Mouse (Mus musculus): ENCODE measurements around the gene Wfdc17. TPM values are rescaled to one million over a fixed set of nuclear protein-coding genes. Genes with fewer than 3 reads are reported as not detected.

Wfdc17 gene
- total RNA-seq (2015; ENCODE audit: low replicate concordance) (22.7 and 23.4 TPM in 2 replicates), total RNA-seq (2017; ENCODE audit: low replicate concordance) (4.5 TPM in 1 of 2 replicates, not detected in the other)

DNA sequence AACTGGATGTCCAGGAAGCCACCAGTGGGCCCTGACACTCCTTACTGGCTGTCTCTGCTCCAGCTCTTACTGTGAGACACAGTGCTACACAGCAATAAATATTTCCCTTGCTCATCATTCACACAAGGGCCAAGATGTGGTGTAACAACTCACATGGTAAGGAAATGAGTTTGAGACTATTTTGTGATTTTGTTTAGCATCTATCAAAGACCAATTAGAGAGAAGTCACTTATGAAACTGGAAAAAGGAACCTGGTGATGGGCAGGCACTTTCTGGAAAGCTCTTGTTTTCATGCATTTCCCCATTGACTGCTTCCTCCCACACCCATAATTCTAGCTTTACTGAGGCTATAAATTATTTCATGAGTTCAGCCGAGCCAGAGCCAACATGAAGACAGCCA, at the start of gene Wfdc17:
Gene Wfdc17, plus strand, starts transcription at position 287 of the 400 bp plus-strand sequence.
- no peak for ATAC-seq (replicated peaks; ENCODE audit: low FRiP score, poor library complexity, severe bottlenecking)

GRCm38 (mm10) chr11:83654606-83655005, 49.2 kb upstream of the Wfdc17 start:
- no peak for ATAC-seq (replicated peaks; ENCODE audit: low FRiP score, poor library complexity, severe bottlenecking)

DNA sequence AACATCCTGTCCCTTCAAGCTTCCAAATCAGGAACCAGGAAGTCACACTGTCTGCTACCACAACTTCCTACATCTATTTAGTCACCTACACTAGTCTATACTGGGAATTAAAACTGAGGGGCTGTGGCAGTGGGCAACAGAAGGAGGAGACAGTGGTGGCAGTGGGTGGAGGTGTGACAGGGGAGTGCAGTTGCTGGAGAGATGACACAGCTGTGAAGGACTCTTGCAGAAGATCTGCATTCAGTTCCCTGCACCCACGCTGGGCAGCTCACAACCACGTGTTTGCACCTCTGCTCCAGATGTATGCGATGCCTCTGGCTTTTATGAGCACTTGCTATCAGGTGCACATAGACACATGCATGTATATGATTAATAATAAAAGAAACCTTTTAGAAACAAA, 46.3 kb upstream of the Wfdc17 start:
- no peak for ATAC-seq (replicated peaks; ENCODE audit: low FRiP score, poor library complexity, severe bottlenecking)

- ATAC-seq (replicated peaks; ENCODE audit: low FRiP score, poor library complexity, severe bottlenecking): no peak
Measured at GRCm38 (mm10) chr11:83658797-83659196, 45.0 kb upstream of the Wfdc17 start.

GRCm38 (mm10) chr11:83662204-83662603, 41.6 kb upstream of the Wfdc17 start, which contains the start of gene Ccl4:
Gene Ccl4, plus strand, starts transcription at chr11:83662584.
- ATAC-seq (replicated peaks; ENCODE audit: low FRiP score, poor library complexity, severe bottlenecking): no peak

- no peak for ATAC-seq (replicated peaks; ENCODE audit: low FRiP score, poor library complexity, severe bottlenecking)
Measured at GRCm38 (mm10) chr11:83663532-83663931, 40.3 kb upstream of the Wfdc17 start.

GRCm38 (mm10) chr11:83671743-83672142, 32.0 kb upstream of the Wfdc17 start:
- no peak for ATAC-seq (replicated peaks; ENCODE audit: low FRiP score, poor library complexity, severe bottlenecking)

DNA sequence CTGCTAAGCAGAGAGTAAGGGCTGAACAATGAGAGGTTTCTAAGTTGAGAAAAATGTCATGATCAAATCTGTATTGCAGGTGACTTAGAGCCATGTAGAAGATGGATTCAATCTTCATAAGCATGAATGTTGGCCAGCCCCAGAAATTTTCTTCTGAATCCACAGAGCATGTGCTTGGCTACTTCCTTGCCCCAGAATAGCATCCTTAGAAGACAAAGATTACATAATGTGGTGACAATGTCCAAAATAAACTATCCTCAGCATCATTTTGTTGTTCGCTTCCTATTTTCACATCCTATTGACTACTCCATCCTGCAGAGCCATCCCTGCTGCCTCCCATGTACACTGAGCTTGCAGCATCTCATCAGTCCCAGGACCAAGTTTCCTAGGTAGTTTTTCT, 28.1 kb upstream of the Wfdc17 start:
- ATAC-seq (replicated peaks; ENCODE audit: low FRiP score, poor library complexity, severe bottlenecking): no peak

- ATAC-seq (replicated peaks; ENCODE audit: low FRiP score, poor library complexity, severe bottlenecking): no peak
Measured at GRCm38 (mm10) chr11:83689918-83690317, 13.9 kb upstream of the Wfdc17 start.

- ATAC-seq (replicated peaks; ENCODE audit: low FRiP score, poor library complexity, severe bottlenecking): no peak
Measured at GRCm38 (mm10) chr11:83692008-83692407, 11.8 kb upstream of the Wfdc17 start.

DNA sequence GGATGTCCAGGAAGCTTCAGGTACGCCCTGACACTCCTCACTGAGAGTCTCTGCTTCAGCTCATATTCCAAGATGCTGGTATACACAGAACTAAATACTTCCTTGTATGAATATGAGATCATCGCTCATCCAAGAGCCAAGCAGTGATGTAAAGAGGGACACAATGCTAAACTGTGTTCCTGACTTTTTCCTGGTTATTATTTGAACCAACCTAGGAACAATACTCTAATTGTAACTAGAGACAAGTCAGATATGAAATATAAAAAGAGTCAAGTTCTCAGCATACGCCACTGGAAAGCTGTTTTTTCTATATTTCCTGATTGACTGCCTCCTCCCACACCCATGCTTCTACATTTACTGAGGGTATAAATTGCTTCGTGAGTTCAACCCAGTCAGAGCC, 4.9 kb downstream of the Wfdc17 start, which contains the start of gene Wfdc18:
Gene Wfdc18, plus strand, starts transcription at position 301 of the 400 bp plus-strand sequence.
- ATAC-seq (replicated peaks; ENCODE audit: low FRiP score, poor library complexity, severe bottlenecking): no peak

GRCm38 (mm10) chr11:83709683-83710082, 5.9 kb downstream of the Wfdc17 start:
- no peak for ATAC-seq (replicated peaks; ENCODE audit: low FRiP score, poor library complexity, severe bottlenecking)

DNA sequence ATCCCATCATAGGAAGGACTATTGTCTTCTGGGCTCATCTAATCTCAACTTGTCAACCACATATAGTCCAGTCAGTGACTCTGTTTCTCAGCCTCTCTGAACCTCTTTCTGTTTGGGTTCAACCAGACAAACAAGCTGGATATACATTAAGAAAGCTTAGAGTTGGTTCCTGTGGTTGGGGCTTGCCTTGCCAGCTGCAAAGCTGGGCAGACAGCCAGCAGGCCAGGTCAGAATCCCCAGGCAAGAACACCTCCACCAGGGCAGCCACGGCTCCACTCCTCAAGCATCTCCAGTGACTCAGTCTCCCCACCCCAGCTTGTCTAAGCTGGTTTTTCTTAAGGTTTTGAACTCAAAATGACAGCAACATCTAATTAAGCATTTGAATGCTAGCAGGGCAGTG, 8.9 kb downstream of the Wfdc17 start:
- ATAC-seq (replicated peaks; ENCODE audit: low FRiP score, poor library complexity, severe bottlenecking): no peak

GRCm38 (mm10) chr11:83713925-83714324, 10.1 kb downstream of the Wfdc17 start:
- no peak for ATAC-seq (replicated peaks; ENCODE audit: low FRiP score, poor library complexity, severe bottlenecking)

DNA sequence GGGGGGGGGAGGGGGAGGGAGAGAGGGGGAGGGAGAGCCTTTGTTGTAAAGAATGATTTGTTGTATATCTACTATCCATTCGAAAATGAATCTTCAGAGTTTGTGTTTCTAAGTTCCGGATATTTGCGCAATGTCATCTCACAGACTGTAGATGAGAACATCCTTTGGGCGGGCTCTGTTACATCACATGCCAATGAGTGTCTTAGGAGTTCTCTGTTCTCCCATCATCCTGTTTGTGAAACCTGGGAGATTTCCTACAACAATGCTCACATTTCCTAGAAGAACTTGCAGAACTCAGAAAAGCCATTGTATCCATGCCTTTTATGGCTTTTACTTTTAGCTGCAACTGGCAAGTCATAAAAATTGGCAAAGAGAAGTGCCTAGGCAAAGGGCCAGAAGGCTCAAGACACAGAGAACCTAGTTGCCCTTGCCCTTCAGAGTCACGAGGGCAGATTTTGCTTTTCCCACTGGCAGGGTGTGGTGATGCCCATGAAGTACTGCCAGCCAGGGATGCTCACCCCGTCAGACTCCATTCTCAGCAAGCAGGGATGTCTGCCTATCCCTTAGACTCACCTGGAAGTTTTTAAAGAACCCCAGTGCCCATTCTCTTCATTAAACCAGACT, 13.4 kb downstream of the Wfdc17 start:
- no peak for ATAC-seq (replicated peaks; ENCODE audit: low FRiP score, poor library complexity, severe bottlenecking)

GRCm38 (mm10) chr11:83720766-83721165, 17.0 kb downstream of the Wfdc17 start:
- ATAC-seq (replicated peaks; ENCODE audit: low FRiP score, poor library complexity, severe bottlenecking): no peak

- no peak for ATAC-seq (replicated peaks; ENCODE audit: low FRiP score, poor library complexity, severe bottlenecking)
Measured at GRCm38 (mm10) chr11:83728757-83729432, 25.1 kb downstream of the Wfdc17 start.

DNA sequence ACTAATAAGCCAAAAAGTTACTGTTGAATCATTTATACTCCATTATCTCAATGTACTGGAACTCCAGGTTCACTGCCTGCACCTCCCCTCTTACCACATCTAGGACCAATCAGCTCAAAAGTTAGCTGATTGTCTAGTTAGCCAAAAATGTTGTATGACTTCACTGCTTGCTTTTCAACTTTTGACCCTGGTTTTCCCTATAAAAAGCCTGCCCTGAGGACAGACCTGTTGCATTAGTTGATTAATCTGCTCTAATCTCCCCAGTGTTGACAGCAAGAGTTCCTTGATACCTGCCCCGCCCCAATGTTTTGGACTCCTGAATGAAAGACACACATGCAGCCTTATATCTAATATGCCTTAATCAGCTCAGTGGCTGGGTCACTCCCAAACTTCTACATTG, 27.3 kb downstream of the Wfdc17 start:
- ATAC-seq (replicated peaks; ENCODE audit: low FRiP score, poor library complexity, severe bottlenecking): no peak

DNA sequence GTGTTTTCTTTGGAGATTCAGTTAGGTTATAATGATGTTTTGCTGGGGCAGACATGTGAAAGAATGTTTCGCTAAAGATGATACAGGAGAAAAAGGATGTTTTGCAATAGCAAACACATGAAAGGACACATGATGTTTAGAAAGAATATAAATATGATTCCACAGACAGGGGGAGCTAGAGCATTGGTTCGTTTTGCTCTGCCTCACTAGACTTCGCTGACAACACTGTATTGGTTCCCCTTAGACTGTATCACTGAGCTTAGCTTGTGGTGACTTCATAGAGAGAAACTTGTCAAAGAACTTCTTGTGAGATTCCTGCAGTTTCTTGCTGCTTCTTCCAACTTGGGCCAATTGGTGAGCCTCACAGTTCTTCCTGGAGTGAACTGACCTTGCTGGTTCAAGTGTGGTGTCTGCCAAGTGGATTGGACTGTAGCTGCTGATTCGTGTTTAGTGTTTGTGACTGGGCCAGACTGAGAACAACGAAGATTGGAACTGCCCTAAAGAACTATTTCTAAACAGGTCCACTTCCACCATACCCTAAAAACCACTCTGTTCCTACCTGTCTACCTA, 29.4 kb downstream of the Wfdc17 start:
- no peak for ATAC-seq (replicated peaks; ENCODE audit: low FRiP score, poor library complexity, severe bottlenecking)

- ATAC-seq (replicated peaks; ENCODE audit: low FRiP score, poor library complexity, severe bottlenecking): no peak
Measured at GRCm38 (mm10) chr11:83734215-83734614, 30.4 kb downstream of the Wfdc17 start.

DNA sequence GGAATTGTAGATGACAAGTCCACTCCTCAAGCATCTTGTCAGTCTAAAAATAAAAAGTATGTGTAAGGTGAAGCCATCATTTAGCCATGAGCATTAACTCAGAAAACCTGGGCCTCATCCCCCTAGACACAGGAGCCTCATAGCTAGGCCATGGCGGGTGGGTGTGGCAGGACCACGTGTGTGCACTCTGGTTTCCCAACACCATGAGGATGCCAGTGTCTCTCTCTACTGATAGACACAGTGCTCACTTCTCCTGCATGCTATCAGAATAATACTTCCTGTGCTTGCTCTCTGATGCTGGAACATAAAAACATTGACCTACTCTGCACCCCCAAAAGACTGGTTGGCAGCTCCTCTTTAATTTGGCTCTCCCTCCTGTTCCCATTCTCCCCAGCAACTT, 32.1 kb downstream of the Wfdc17 start:
- no peak for ATAC-seq (replicated peaks; ENCODE audit: low FRiP score, poor library complexity, severe bottlenecking)
